Mouse (Mus musculus): ENCODE measurements at regions not wholly inside any gene's neighbourhood (a gene's known extent, or its start where the extent isn't known, plus 50 kb on each side); places are given as distances from the start of the nearest gene placed in this dataset.

GRCm38 (mm10) chr5:119335211-119335610, 335.3 kb upstream of the Tbx3 start:
- TF ChIP-seq POLR2A (IDR thresholded peaks at IDR 0.05; ENCODE audit: control insufficient read depth in 1 of 2, insufficient read depth in 1 of 2, low read depth in 1 of 2, low read length in 2 of 2, poor library complexity in 1 of 2): no peak
- no peak for TF ChIP-seq KAT2A (conservative IDR thresholded peaks at IDR 0.05; ENCODE audit: low read depth, low read length)
- no peak for TF ChIP-seq CTCF (IDR thresholded peaks at IDR 0.05 in 2 of 3, conservative IDR thresholded peaks at IDR 0.05 in 1 of 3; ENCODE audit: control insufficient read depth in 1 of 3, insufficient read depth in 1 of 3, low read depth in 2 of 3, low read length in 3 of 3, poor library complexity in 1 of 3, severe bottlenecking in 1 of 3)
- TF ChIP-seq MAZ (IDR thresholded peaks at IDR 0.05; ENCODE audit: low read depth, low read length): no peak
- TF ChIP-seq POLR2AphosphoS2 (IDR thresholded peaks at IDR 0.05; ENCODE audit: low read length): no peak
- TF ChIP-seq ETS1 (IDR thresholded peaks at IDR 0.05; ENCODE audit: low read depth, low read length): no peak
- TF ChIP-seq EP300 (IDR thresholded peaks at IDR 0.05; ENCODE audit: low read depth in 1 of 2, low read length in 2 of 2): no peak
- TF ChIP-seq ZNF384 (IDR thresholded peaks at IDR 0.05; ENCODE audit: low read depth, low read length): no peak
- TF ChIP-seq MAX (IDR thresholded peaks at IDR 0.05; ENCODE audit: low read length): no peak
- no peak for TF ChIP-seq MAFK (IDR thresholded peaks at IDR 0.05; ENCODE audit: borderline replicate concordance, low read depth, low read length)
- no peak for TF ChIP-seq USF1 (IDR thresholded peaks at IDR 0.05; ENCODE audit: low read depth, low read length)
- no peak for TF ChIP-seq CHD2 (IDR thresholded peaks at IDR 0.05; ENCODE audit: low read length)
- no peak for TF ChIP-seq CHD1 (IDR thresholded peaks at IDR 0.05; ENCODE audit: low read depth, low read length)
